Mouse (Mus musculus) c-Kit-positive CD71-negative TER-119-negative erythroid progenitor cells, embryonic 14.5 days (primary cell): ENCODE results near the gene Rbm12b1.
"Not testable (repeated sequence)": the region's sequence is repeated elsewhere in the genome, so short reads cannot be mapped to it uniquely, and the experiment has no call there.

Experiments used
- DNase-seq: peaks from one replicate; pipeline ENCODE4 v3.0.0-alpha.2; 2013; ENCODE audit warnings: low read depth

The Rbm12b1 gene

GRCm38 (mm10) chr4:12140141-12140567 is at the start of gene Rbm12b1:
Rbm12b1 (plus strand) TSS chr4:12140264.
- DNase-seq: peak; percentile 50

- DNase-seq: not testable (repeated sequence)
These were observed 563 bp downstream of the Rbm12b1 start for GRCm38 (mm10) chr4:12140592-12141062.

GRCm38 (mm10) chr4:12141516-12141915 is 1.5 kb downstream of the Rbm12b1 start:
- not testable (repeated sequence) for DNase-seq

DNA sequence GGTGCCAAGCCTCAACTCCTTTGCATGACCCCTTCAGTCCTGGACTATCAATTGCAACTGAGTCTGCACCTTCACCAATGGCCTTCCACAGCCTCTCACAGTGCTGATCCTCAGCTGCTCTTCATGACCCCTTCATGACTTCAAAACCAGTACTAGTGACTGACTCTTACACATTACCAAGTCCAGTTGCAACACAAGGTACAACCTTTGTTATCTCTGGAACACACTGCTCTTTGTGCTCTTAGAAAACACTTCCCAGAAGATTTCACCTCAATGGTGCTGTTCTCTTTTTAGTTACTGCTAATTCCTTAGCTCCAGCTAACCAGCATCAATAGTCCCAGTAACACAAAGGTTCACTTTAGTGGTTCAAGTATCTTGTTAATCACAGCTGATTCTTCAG is 7.6 kb downstream of the Rbm12b1 start:
- no peak for DNase-seq

GRCm38 (mm10) chr4:12170986-12171317 is 30.9 kb downstream of the Rbm12b1 start:
- DNase-seq: no peak

DNA sequence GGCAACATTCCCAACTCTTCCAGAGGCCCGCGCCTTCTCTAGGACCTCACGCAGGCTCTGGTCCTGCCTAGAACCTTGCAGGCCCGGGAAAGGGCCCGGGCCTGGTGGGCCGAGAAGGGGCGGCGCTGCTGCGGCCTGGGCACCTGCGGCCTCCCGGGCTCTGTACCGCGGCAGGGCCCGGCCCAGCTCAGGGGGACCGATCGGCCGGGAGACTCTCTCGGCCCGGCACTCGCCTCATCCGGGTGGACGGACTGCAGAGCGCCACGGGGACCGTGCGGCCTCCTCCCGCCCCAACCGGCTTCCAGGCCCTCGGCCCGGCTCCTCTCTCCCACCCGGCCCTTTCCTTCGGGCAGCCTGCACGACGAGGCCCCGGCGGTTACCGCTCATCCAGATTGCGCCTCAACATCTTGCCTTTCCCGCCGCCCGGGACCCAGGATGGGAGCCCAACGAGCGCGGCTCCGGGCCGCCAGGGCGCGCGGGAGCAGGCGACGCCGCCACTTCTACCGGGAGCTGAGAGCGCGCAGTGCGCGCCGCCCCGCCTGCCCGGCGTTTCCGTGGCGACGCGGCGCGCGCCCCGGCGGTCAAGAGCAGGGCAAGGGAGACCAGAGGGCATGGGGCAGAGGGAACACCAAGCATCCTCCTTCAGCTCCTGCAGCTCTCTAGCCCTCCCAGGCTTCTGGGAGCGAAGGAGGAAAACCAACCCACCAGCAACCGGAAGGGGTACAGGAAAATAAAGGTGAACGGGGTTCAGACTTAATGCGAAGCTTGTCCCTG is 31.4 kb downstream of the Rbm12b1 start, which contains the start of gene Fam92a:
Fam92a (minus strand) TSS at position 698 of the 774 bp plus-strand sequence.
- DNase-seq: peak; percentile 22

DNA sequence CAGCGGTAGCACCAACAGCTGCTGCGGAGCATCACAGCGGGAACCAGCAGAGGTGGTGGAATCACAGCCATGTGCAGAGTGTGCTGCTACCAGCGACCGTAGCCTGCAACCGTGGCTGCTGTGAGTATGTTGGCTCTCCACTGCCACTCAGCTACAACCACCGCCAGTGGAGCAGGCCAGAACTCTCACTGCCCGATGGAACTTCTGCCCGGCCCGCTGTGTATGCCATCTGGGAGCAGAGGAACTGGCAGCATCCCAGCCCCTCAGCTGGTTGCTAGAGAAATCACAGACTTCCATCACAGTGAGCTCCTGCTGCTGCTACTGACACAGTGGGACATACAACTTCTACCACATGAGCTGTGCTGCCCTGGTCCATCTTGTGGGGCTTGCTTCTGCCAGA is 38.9 kb downstream of the Rbm12b1 start:
- DNase-seq: no peak
